Mouse (Mus musculus) limb, embryonic 15.5 days (tissue): ENCODE results near the gene Ppp1r21. TPM values are rescaled to one million over a fixed set of nuclear protein-coding genes. Genes with fewer than 3 reads are reported as not detected.

Experiments
- ATAC-seq: fragments of 200-750 bp; cut with Nextera tagmentation; 2 replicates; pipeline ENCODE4 v1.8.0; 2017; ENCODE audit warnings: low read depth, moderate TSS enrichment; ENCODE audit not compliant: insufficient number of reproducible peaks, low FRiP score, low TSS enrichment
- H3K27ac ChIP-seq: fragments of 300-500 bp; sonication (generic); 2 replicates; pipeline ENCODE4 v1.5.1; 2015; ENCODE audit warnings: moderate library complexity, mild to moderate bottlenecking, inconsistent platforms
- H3K27me3 ChIP-seq: fragments of 300-500 bp; sonication (generic); 2 replicates; pipeline ENCODE4 v1.6.1; 2015; ENCODE audit warnings: inconsistent platforms
- H3K36me3 ChIP-seq: fragments of 300-500 bp; sonication (generic); 2 replicates; pipeline ENCODE4 v1.6.1; 2015; ENCODE audit warnings: inconsistent platforms
- H3K4me1 ChIP-seq: fragments of 300-500 bp; sonication (generic); 2 replicates; pipeline ENCODE4 v1.6.1; 2015; ENCODE audit warnings: inconsistent platforms
- H3K4me2 ChIP-seq: fragments of 300-500 bp; sonication (generic); 2 replicates; pipeline ENCODE4 v1.6.1; 2015; ENCODE audit warnings: mild to moderate bottlenecking, inconsistent platforms
- H3K4me3 ChIP-seq: fragments of 300-500 bp; sonication (generic); 2 replicates; pipeline ENCODE4 v1.5.1; 2015; ENCODE audit warnings: mild to moderate bottlenecking, inconsistent platforms
- H3K9ac ChIP-seq: fragments of 300-500 bp; sonication (generic); 2 replicates; pipeline ENCODE4 v1.6.1; 2015; ENCODE audit warnings: inconsistent platforms
- H3K9me3 ChIP-seq: fragments of 300-500 bp; sonication (generic); 2 replicates; pipeline ENCODE4 v1.6.1; 2016; ENCODE audit warnings: inconsistent platforms
- WGBS: fragments of 180-500 bp; shearing (Covaris S2); methylation state at CpG from one replicate; pipeline ENCODE4 v1.1.7; 2015; 5-methylcytosine and 5-hydroxymethylcytosine counted together
- polyA plus RNA-seq: library from polyadenylated mRNA; unstranded; fragments of >200 nt; fragmentation: Nextera tagmentation; extraction: Ambion mirVana; gene quantifications from 2 replicates; pipeline ENCODE4 v1.2.1, GENCODE M21; 2015

The Ppp1r21 gene
- polyA plus RNA-seq, 1 experiment from 2014 or later: 19.9 TPM

DNA sequence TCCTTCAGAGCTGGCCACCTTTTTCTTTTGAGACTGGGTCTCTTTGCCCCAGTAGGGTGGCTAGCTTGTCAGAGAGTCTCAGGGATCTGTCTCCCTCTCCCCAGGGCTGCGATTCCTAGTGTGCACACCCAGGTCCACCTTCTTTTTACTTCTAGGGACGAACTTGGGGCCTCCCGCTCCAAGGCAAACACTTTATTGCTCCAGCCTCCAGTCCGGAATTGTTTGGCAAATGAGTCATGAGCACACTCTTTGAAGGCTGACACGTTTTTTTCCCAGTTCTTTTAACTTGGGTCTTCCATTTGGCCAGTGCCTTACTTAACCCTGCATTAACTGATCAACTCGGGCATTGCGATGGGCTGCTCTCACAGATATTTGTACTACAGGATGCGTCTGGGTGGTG is 53.5 kb downstream of the Ppp1r21 start:
- H3K9me3 ChIP-seq: no peaks in the 10 kb centered on the region
- H3K4me2 ChIP-seq: no peak overlapping the region
- H3K4me3 ChIP-seq: no peak overlapping the region
- H3K36me3 ChIP-seq: peaks cover 72% of the 10 kb centered on the region
- H3K4me1 ChIP-seq: no peaks in the 10 kb centered on the region
- no peak overlapping the region for H3K9ac ChIP-seq
- H3K27ac ChIP-seq: no peak overlapping the region
- H3K27me3 ChIP-seq: no peaks in the 10 kb centered on the region
- no peak for ATAC-seq
- WGBS: 64% methylated on average over 8 of the region's 8 CpGs

DNA sequence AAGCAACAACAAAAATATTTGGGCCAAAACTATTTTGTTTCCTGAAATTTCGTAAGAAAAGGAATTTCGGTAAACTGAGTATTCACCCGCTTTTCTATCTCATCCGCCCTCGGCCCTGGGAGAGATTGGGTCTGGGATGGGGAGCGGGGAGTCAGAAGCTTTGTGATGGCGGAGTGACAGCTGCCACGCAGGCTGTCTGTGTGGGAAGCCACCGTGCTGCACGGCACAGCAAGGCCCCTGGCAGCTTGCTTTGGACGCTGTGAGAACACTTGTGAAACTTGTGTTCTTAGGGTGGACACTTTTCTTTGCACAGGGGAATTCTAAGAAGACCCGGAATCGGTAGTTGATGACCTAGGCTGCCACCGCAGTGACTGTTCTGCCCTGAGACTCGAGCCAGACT is 57.5 kb downstream of the Ppp1r21 start:
- no peaks in the 10 kb centered on the region for H3K27me3 ChIP-seq
- H3K36me3 ChIP-seq: peaks cover 57% of the 10 kb centered on the region
- no peaks in the 10 kb centered on the region for H3K9me3 ChIP-seq
- H3K4me2 ChIP-seq: no peak overlapping the region
- ATAC-seq: no peak
- H3K4me3 ChIP-seq: no peak overlapping the region
- H3K4me1 ChIP-seq: no peaks in the 10 kb centered on the region
- no peak overlapping the region for H3K9ac ChIP-seq
- WGBS: 84% methylated on average over 15 of the region's 15 CpGs
- H3K27ac ChIP-seq: no peak overlapping the region

DNA sequence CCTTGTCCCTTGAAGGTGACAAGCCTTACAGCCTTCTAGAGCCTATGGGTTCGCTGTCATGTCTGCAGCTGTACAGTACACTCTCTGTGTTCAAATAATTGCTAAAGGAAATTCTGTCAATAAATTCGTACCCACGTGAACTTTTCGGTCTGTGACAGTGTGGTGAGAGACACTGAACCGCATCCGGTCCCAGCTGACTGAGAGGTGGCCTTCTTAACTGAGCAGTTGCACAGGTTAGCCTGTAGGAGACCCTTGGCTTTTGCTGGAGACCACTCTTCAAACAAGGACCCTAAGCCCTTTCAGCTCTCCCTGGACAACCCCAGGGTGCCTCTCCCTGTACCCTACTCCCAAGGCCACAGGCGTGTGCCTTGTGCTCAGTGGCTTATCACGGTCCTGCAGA is 58.3 kb downstream of the Ppp1r21 start:
- Histone ChIP-seq H3K36me3 (peaks cover 51% of the 10 kb centered on the region), H3K4me3 (no peak overlapping the region), H3K4me2 (no peak overlapping the region), H3K27me3 (no peaks in the 10 kb centered on the region), H3K4me1 (no peaks in the 10 kb centered on the region), H3K9me3 (no peaks in the 10 kb centered on the region), H3K27ac (no peak overlapping the region), H3K9ac (no peak overlapping the region)
- 93% methylated on average over 8 of the region's 8 CpGs for WGBS
- ATAC-seq: no peak

DNA sequence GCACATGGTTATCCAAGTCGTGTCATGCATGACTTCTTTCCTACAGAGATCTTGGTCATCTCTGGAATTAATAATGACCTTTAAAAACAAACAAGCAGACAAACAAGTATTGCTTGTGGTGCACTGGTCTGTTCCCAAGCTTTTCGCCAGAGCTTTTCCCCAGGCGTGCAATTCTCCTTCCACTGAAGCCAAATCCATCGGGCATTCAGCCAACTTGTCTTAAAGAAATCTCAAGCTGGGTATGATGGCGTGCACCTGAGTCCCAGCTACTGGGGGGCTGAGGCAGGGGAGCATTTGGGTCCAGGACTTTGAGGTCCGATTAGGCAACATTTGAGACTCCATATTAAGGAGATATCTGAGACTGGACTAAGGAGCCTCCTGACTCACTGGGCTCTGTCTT is 60.3 kb downstream of the Ppp1r21 start:
- peaks cover 33% of the 10 kb centered on the region for H3K36me3 ChIP-seq
- no peaks in the 10 kb centered on the region for H3K9me3 ChIP-seq
- no peak overlapping the region for H3K27ac ChIP-seq
- 71% methylated on average over 6 of the region's 6 CpGs for WGBS
- no peaks in the 10 kb centered on the region for H3K27me3 ChIP-seq
- no peak overlapping the region for H3K9ac ChIP-seq
- no peak for ATAC-seq
- H3K4me1 ChIP-seq: no peaks in the 10 kb centered on the region
- no peak overlapping the region for H3K4me3 ChIP-seq
- no peak overlapping the region for H3K4me2 ChIP-seq

DNA sequence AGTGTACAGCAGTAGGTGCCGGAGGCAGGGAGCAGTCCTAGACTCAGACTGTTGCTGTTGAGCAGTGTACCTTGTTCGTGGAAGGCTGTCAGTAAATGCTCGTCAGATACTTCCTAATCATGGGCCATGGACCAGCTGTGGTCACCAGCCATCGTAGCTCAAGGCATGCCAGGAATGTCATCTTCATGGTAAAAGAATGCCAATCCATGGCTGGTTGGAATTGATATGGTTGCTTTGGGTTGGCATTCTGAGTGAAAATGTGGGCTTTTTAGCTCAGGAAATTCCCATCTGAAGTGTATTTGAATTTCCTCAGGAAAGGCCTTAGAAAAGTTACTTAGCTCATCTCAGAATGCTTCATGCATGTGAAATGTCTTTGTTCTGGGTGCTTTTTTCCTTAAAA is 65.2 kb downstream of the Ppp1r21 start:
- Histone ChIP-seq H3K9ac (no peak overlapping the region), H3K4me2 (no peak overlapping the region), H3K27me3 (no peaks in the 10 kb centered on the region), H3K4me3 (no peak overlapping the region), H3K27ac (no peak overlapping the region), H3K36me3 (no peaks in the 10 kb centered on the region), H3K4me1 (peaks cover 20% of the 10 kb centered on the region), H3K9me3 (no peaks in the 10 kb centered on the region)
- ATAC-seq: no peak
- WGBS: 79% methylated on average over 4 of the region's 4 CpGs

DNA sequence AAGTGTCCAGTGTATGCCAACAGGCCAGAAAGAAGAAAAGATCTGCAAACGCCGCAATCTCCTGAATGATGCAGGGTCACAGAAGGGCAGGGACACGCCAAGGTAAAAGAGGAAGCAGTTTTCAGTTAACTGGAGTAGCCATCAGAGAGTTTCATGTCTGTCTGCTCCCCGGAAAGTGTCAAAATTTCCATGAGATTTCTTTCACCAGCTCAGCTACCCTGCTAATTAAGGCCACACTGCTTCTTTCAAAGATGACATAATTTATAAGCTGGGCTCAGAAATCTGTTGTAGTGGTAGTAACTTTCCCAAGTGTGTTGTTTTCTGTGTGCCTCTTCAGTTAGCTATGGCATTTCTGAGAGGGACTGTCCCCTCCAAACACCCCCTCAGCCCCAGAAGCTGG is 66.2 kb downstream of the Ppp1r21 start:
- H3K9me3 ChIP-seq: no peaks in the 10 kb centered on the region
- H3K4me1 ChIP-seq: peaks cover 26% of the 10 kb centered on the region
- ATAC-seq: no peak
- H3K4me3 ChIP-seq: no peak overlapping the region
- no peak overlapping the region for H3K9ac ChIP-seq
- H3K27me3 ChIP-seq: no peaks in the 10 kb centered on the region
- whole genome bisulfite sequencing: 59% methylated on average over 4 of the region's 4 CpGs
- H3K27ac ChIP-seq: no peak overlapping the region
- no peaks in the 10 kb centered on the region for H3K36me3 ChIP-seq
- no peak overlapping the region for H3K4me2 ChIP-seq

DNA sequence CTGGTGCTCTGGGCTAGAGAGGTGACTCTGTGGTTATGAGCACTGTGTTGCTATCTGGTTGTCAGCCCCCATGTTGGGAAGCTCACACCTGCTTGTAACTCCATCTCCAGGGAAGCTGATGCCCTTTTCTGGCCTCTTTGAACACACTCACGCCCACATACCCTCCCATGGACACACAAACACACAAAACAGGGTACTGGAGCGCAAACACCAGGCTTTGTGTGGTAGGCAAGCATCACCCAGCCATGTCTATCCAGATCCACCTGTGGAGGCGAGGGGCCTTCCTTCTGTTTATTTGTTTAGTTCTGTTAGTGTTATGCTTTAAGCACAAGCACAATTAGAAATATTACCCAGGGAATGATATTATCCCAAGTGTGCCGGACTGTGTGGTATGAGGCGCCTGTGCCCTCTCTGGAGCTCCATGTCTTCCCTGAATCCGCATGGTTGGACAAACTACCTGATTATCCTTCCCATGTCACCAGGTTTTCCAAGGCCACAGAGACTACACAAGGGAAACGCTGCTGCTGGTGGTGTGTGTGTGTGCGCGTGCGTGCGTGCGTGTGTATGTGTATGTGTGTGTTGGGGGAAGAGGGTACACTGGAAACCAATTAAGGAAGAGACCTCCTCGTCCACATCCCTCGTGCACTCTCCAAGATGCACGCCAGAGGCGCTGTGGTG is 66.8 kb downstream of the Ppp1r21 start:
- H3K27ac ChIP-seq: peak overlapping the region; percentile 95
- H3K9me3 ChIP-seq: no peaks in the 10 kb centered on the region
- H3K4me1 ChIP-seq: peaks cover 26% of the 10 kb centered on the region
- 29% methylated on average over 16 of the region's 16 CpGs for WGBS
- peak overlapping the region; percentile 66 for H3K4me3 ChIP-seq
- peak overlapping the region; percentile 78 for H3K4me2 ChIP-seq
- no peaks in the 10 kb centered on the region for H3K27me3 ChIP-seq
- no peak for ATAC-seq
- H3K36me3 ChIP-seq: no peaks in the 10 kb centered on the region
- H3K9ac ChIP-seq: no peak overlapping the region

DNA sequence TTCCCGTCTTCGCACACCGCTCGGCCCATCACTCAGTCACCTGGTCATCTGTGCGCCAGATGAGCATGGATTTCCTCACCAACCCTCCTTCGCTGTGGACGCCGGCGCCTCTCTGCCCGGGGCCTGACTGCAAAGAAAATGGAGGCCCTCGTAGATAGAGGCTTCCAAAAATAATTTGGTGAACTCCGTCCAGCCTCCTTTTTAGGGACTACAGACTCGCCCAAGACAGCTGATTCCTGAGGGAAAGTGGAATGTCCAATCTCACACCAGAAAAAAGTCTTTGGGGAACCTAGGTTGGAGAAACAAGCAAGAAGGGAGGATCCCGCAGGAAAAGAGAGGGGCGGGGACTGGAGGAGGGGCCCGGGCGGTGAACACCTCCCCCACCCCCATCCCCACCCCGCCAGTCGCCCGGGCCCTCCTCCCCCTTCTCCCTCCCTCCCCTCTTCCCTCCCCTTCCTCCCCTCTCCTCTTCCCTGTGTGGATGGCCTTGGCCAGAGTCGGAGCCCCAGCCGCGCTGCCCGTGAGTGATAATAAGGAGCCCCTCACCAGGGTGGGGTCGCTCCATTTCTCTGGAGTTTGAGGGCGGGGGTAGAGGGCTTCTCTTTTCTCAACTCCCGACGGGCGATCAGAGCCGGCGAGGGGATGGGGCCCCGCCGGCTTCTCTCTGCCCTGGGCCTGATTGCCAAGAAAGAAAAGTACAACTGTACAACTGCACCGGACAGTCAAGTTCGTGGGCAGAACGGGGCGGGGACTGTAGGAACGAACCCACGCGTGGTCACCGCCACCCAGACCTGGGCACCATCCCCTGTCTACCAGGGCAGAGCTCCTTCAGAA is 67.5 kb downstream of the Ppp1r21 start, which contains the start of gene Ston1:
Gene Ston1, plus strand, starts transcription at position 463 of the 834 bp plus-strand sequence.
- peak within 1 kb of the TSS; percentile 69 for H3K9ac ChIP-seq
- H3K4me3 ChIP-seq: peak within 1 kb of the TSS; percentile 66
- under 1% methylated on average over 41 of the region's 41 CpGs for WGBS
- H3K4me1 ChIP-seq: peaks cover 26% of the 10 kb centered on the region
- H3K27me3 ChIP-seq: no peaks in the 10 kb centered on the region
- peak; percentile 80 for ATAC-seq
- peak within 1 kb of the TSS; percentile 95 for H3K27ac ChIP-seq
- H3K36me3 ChIP-seq: no peaks in the 10 kb centered on the region
- peak within 1 kb of the TSS; percentile 78 for H3K4me2 ChIP-seq
- H3K9me3 ChIP-seq: no peaks in the 10 kb centered on the region

DNA sequence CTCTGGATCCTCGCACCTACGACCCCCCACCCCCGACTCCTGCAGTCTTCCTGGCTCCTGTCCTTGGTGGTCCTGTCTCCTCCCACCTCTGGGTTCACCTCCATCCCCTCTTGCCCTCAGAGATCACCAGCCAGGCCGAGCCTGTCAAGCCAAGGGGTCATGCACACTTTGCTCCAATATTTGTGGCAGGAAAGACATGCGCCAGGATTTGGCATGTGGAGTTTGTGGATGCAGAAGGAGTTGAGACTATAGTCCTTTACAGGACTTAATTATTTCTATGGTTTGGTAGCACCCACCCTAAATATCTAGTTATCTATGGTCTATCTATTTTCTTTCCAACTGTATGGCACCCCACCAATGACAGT is 68.1 kb downstream of the Ppp1r21 start:
- ATAC-seq: no peak
- Histone ChIP-seq H3K27me3 (no peaks in the 10 kb centered on the region), H3K27ac (peak overlapping the region; percentile 95), H3K4me2 (peak overlapping the region; percentile 78), H3K4me1 (peaks cover 26% of the 10 kb centered on the region), H3K36me3 (no peaks in the 10 kb centered on the region), H3K9me3 (no peaks in the 10 kb centered on the region), H3K4me3 (peak overlapping the region; percentile 66), H3K9ac (peak overlapping the region; percentile 69)
- WGBS: 4% methylated on average over 5 of the region's 5 CpGs

DNA sequence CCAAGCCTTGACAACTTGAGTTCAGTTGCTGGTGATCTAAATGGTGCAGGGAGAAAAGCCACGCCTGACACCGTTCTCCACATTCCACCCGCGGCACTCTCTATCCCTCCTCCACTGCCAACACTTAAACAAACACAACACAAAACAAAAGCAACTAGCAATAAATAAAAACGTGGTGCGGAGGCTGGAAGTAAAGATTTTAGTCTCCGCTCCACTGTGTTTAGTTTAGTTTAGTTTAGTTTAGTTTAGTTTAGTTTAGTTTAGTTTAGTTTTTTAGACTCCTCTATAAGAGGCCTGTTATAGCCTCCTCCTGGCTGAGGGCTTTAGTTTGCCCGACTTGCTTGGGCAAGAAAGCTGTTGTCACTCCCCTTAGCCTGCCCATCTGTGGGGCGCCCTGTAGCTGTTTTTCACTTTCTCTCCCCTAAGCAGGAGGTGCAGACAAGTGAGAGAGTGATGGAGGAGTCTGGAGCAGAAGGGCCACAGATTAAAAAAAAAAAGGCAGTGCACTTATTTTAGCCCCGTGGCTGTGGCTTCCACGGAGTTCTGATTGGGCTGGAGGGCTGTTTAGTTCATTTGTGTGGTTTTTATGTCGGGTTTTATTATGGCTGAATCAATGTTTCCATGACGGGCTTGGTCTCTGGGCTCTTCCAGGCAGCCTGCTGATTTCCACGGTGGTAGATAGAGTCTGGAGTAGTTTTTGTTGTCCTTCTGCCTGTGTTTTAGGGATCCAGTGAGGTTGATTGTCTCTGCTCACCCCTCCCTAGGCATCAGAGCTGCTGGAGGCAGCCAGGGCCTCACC is 68.9 kb downstream of the Ppp1r21 start:
- 12% methylated on average over 14 of the region's 14 CpGs for WGBS
- no peaks in the 10 kb centered on the region for H3K27me3 ChIP-seq
- H3K4me2 ChIP-seq: peak overlapping the region; percentile 78
- ATAC-seq: peak; percentile 57
- H3K36me3 ChIP-seq: no peaks in the 10 kb centered on the region
- peaks cover 26% of the 10 kb centered on the region for H3K4me1 ChIP-seq
- H3K4me3 ChIP-seq: peak overlapping the region; percentile 66
- H3K9me3 ChIP-seq: no peaks in the 10 kb centered on the region
- 0 out of 2 replicates have a peak overlapping the region, but pooled peaks have one; percentile 0 for H3K9ac ChIP-seq
- peak overlapping the region; percentile 95 for H3K27ac ChIP-seq

DNA sequence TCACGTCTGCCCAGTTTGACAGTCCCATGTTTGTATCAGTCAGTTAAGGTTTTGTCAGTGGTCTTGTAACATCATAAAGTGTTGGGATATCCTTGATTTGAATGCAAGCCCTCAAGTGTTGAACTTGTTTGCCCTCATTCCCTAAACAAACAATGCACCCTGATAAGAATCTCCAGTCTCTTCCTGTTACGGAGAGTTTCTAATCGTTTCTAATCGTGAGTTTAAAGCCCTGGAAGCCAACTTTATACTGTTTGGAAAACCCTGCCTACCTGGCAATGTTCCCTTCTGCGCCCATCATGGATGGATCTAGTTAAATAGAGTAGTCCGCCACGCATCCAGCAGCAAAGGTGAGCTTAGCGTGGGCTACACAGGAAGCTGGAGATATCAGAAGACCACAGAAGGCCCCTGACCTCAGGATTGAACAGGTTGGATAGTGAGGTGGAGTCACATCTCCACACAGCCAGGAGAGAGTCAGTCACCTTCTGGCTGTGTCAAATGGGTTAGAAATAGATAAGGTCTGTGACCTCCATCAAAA is 70.6 kb downstream of the Ppp1r21 start:
- ATAC-seq: no peak

More for the DNA sequence above, 70.6 kb downstream of the Ppp1r21 start:
- no peak overlapping the region for H3K4me3 ChIP-seq
- 72% methylated on average over 8 of the region's 8 CpGs for WGBS
- no peaks in the 10 kb centered on the region for H3K9me3 ChIP-seq
- peaks cover 26% of the 10 kb centered on the region for H3K4me1 ChIP-seq
- H3K9ac ChIP-seq: no peak overlapping the region
- H3K27ac ChIP-seq: no peak overlapping the region
- H3K36me3 ChIP-seq: no peaks in the 10 kb centered on the region
- no peaks in the 10 kb centered on the region for H3K27me3 ChIP-seq
- no peak overlapping the region for H3K4me2 ChIP-seq
